ENCODE assay signal across 32 mouse cellular contexts in genomic region chr2:85277433-85277832, GRCm38 (mm10).
"Had no signal": no experiment of that assay in that cellular context is flagged by ENCODE, and none has a peak within 500 bp of the region (broad histone marks: within the 10 kb centered on the region; RNA-seq: fewer than 3 reads in every experiment).

No protein-coding gene starts in this region.

- DNase-seq: heart, postnatal 10 days; heart, postnatal 14 days; heart, postnatal 36 days; heart, postnatal 4 days; kidney, adult 11 months; kidney, adult 18-20 months; kidney, adult 2 months; kidney, adult 8-10 months; kidney, adult 9 months; kidney, postnatal 10 days; kidney, postnatal 14 days; kidney, postnatal 25 days; kidney, postnatal 36 days; kidney, postnatal 4 days; layer of hippocampus, postnatal 36 days had no signal

- ATAC-seq: inflammation-experienced regulatory T-cells, adult 6 months; intestine, embryonic 15.5 days; intestine, embryonic 16.5 days; intestine, postnatal 0 days had no signal

- H3K27ac ChIP-seq: heart, embryonic 10.5 days; heart, embryonic 13.5 days; heart, embryonic 15.5 days; hindbrain, embryonic 10.5 days; hindbrain, embryonic 12.5 days; hindbrain, embryonic 13.5 days; hindbrain, embryonic 14.5 days; hindbrain, embryonic 15.5 days; hindbrain, postnatal 0 days; intestine, embryonic 15.5 days; kidney, embryonic 15.5 days; kidney, postnatal 0 days; left cerebral cortex, adult 2 months had no signal

- H3K4me3 ChIP-seq: heart, embryonic 10.5 days; heart, embryonic 12.5 days; heart, embryonic 13.5 days; heart, embryonic 15.5 days; hindbrain, embryonic 10.5 days; hindbrain, embryonic 12.5 days; hindbrain, embryonic 13.5 days; hindbrain, embryonic 15.5 days; intestine, embryonic 15.5 days; kidney, embryonic 15.5 days; left cerebral cortex, adult 2 months had no signal
